Mouse (Mus musculus) cerebellum, postnatal 36 days (tissue): Measurements from ENCODE around the gene Esyt2.
"Not testable (repeated sequence)": the region's sequence is repeated elsewhere in the genome, so short reads cannot be mapped to it uniquely, and the experiment has no call there.

ENCODE experiments used
- DNase-seq, 2 experiments: peaks; one replicate each; pipeline ENCODE4 v3.0.0; 2021 to 2022; ENCODE audit warnings: mixed read lengths in 2 of 2

The Esyt2 gene

GRCm38 (mm10) chr12:116280653-116281364, at the start of gene Esyt2:
Gene Esyt2, plus strand, starts transcription at chr12:116281196.
- peak; percentile 99 for DNase-seq

DNA sequence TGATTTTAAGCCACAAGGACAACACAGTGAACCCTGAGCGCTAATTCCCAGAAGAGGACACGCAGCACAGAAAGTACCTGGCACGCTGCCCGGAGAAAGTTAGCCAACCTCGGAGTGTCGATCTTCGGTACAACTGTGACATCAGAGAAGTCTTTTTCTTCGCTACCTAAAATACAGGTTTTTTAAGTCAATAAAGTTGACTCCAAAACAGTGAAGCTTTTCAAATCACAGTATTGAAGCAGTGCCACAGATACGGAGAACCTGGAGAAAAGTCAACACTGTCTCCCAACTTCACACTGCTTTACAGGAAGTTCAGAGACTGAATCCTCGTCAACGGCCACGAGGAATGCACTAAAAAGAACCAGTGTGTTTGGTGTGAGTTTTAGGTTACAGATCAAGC, 49.4 kb upstream of the Esyt2 start:
- DNase-seq = peak; percentile 13 to 16

GRCm38 (mm10) chr12:116232061-116232460, 48.9 kb upstream of the Esyt2 start:
- DNase-seq = no peak

- no peak for DNase-seq
Observed at GRCm38 (mm10) chr12:116235356-116235755, 45.6 kb upstream of the Esyt2 start.

GRCm38 (mm10) chr12:116236658-116237057, 44.3 kb upstream of the Esyt2 start:
- no peak for DNase-seq

- DNase-seq = no peak
Observed at GRCm38 (mm10) chr12:116238370-116238769, 42.6 kb upstream of the Esyt2 start.

DNA sequence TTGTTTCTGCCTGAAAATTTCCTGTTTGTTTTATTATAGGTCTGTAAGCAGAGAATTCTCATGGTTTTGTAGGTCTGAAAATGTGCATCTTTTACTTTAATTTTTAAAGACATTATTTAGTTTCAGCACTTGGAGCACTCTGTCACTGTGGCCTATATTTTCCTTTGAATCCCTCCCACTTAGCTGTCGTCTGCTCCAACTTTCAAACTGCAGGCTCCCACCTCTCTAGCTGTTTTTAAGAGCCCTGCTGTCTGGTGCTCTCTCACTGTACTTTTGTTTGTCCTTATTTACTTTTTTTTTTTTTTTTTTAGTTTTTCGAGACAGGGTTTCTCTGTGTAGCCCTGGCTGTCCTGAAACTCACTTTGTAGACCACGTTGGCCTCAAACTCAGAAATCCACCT, 42.2 kb upstream of the Esyt2 start:
- no peak for DNase-seq

DNA sequence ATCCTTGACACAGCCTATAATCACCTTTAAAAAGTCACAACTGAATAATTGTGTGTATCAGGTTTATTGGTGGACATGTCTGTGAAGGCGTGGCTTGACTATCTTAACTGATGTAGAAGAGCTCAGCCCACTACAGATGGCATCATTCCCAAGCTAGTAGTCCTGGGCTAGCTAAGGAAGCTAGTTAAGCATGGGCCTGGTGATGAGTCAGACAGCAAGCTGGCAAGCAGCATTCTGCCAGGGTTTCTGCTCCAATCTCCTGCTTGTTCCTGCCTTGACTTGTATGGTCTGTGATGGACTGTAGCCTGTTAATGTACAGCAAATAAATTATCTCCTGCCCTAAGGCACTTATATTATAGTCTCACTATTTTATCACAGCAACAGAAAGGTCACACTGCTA, 36.4 kb upstream of the Esyt2 start:
- no peak for DNase-seq

DNA sequence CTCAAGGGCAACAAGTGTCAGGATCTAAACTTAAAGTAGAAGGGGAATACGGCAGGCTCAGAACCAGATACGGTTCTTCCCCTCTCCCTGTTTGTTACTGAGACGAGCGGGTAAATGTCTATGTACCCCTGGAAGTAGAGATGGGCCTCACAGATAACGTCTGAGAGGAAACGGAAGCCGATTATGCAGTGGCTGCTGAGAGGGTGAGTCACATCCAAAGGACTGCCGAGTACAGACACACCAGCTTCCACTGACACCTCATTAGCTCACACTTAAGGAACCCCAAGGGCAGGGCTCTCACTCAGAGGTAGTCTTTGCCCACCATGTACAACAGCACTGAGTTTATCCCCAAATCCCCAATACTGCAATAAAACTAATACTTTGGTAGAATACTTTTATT, 26.3 kb upstream of the Esyt2 start:
- no peak for DNase-seq

- no peak for DNase-seq
Observed at GRCm38 (mm10) chr12:116255636-116256035, 25.4 kb upstream of the Esyt2 start.

- no peak for DNase-seq
Observed at GRCm38 (mm10) chr12:116258321-116258720, 22.7 kb upstream of the Esyt2 start.

DNA sequence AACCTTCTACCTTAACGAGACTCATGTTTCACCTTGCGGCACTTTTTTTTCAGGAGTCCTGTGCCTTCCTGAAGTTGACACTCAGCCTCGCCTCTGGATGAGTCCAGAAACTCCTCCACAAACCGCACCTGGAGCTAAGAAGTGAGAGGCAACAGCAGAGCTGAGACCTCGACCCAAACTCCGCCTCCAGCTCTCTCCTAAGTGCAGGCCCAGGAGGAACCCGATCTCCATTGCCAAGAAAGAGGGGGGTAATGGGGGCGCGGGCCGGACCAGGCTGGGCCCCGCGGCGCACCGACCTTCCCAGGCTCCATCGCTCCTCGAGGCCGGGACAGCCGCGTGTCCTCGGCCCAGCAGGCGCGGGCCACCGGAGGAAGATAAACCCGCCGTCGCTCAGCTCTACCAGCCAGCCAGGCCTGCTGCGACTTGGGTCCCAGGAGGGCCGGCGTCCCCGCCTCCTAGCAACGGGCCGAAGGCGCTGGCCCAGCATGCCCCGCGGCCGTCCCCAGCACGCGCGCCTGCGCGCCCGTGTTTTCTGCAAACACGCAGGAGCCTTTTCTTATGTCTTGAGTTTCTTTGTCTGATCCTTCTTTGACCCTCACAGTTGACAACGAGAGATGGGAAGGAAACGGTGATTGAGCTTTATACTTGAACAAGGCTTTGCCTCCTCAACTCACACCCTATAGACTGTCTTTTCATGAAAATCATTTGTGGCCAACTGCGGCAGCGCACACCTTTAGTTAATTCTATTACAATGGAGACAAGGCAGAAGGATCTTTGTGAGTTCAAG, 18.2 kb upstream of the Esyt2 start, which contains the start of gene Wdr60:
Gene Wdr60 (minus strand): TSS at position 468 of the 787 bp plus-strand sequence.
- DNase-seq = peak; percentile 86 to 91

GRCm38 (mm10) chr12:116264756-116265155, 16.2 kb upstream of the Esyt2 start:
- no peak for DNase-seq

- no peak for DNase-seq
Observed at GRCm38 (mm10) chr12:116265275-116265674, 15.7 kb upstream of the Esyt2 start.

- no peak for DNase-seq
Observed at GRCm38 (mm10) chr12:116269450-116269849, 11.5 kb upstream of the Esyt2 start.

GRCm38 (mm10) chr12:116270538-116270937, 10.5 kb upstream of the Esyt2 start:
- no peak for DNase-seq

- no peak for DNase-seq
Observed at GRCm38 (mm10) chr12:116271071-116271470, 9.9 kb upstream of the Esyt2 start.

GRCm38 (mm10) chr12:116273733-116274132, 7.3 kb upstream of the Esyt2 start:
- no peak for DNase-seq

DNA sequence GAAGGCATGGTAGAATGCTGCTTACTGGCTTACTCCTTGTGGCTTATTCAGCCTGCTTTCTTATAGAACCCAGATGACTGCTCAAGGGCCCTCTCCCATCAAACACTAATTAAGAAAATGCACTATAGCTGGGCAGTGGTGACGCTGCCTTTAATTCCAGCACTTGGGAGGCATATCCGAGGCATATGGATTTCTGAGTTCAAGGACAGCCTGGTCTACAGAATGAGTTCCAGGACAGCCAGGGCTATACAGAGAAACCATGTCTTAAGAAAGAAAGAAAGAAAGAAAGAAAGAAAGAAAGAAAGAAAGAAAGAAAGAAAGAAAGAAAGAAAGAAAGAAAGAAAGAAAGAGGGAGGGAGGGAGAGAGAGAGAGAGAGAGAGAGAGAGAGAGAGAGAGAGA, 5.9 kb upstream of the Esyt2 start, which contains the start of gene Gm11027:
Gene Gm11027 (plus strand): TSS at position 301 of the 400 bp plus-strand sequence.
- DNase-seq = not testable (repeated sequence)

GRCm38 (mm10) chr12:116275631-116276030, 5.4 kb upstream of the Esyt2 start:
- no peak for DNase-seq

DNA sequence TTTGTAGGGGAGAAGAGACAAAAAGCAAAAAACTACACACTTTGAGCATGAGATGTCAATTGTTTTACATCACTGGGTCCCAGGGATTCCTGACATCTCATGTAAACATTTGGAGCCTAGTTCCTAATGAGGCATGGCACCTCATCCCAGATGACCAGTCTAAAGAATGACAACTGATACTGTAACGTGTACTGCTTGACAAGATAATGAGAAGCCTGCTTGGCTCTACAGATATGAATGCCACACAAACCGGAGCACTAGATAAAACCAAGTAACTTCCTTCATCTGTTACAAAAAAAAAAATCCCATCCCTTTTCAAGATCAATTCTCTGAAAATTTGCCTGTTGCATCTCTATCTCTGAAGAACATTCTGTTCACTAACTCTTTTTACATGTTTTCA, 4.0 kb upstream of the Esyt2 start:
- no peak for DNase-seq

DNA sequence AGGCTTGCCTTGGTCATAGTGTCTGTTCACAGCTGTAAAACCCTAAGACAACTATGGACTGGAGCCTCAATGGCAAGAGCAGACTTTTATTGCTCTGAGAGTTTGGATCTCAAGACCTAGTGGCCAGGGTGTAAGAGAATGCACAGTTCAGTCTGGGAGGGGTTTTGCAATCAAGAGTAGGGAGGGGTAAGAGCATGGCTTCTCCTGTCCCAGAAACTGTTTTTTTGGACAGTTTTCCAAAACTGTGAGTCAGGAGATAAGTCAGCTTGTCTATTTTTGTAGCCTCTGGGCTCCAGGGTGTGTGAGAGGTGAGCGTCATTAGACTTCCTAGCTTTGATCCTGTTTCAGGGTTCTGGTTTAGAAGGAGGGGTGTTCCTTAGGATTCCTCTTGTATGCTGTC, 2.5 kb upstream of the Esyt2 start:
- no peak for DNase-seq

- DNase-seq = no peak
Observed at GRCm38 (mm10) chr12:116279181-116279580, 1.8 kb upstream of the Esyt2 start.

DNA sequence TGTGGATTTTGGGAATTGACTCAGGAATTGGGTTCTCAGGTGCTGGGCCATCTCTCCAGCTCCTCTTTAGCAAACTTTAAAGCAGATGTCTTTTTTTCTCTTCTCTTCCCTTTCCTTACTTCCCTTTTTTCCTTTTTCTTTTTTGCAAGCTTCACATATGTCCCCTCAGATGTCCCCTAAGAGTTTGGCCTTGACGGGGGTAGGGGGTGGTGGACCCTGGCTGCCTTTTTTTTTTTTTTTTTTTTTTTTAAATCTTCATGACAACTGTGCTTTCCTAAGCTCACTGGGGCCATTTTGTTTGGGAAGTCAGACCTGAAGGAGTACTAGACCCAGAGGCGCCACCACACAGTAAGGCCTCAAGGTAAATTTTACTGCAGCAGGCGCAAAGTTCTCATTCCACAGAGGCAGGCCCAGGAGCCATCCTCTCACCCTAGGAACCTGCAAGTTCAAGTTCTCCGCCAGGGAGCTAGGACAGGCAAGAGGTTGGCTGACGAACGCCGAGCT, 795 bp upstream of the Esyt2 start:
- DNase-seq = no peak
